22 mouse cellular contexts compared by ENCODE assay signal in genomic region chr5:99737937-99738727, GRCm38 (mm10). TPM values are rescaled to one million over a fixed set of nuclear protein-coding genes. Genes with fewer than 3 reads are reported as not detected.
A peak's percentile ranks its signal among the peaks of the same experiment; 100 is the strongest.
DNase-seq lines count a peak whose midpoint lies in the region; ATAC-seq and TF ChIP-seq lines count a peak whose summit lies in the region.
"Had no signal": no experiment of that assay in that cellular context is flagged by ENCODE, and none has a peak within 500 bp of the region (broad histone marks: within the 10 kb centered on the region; RNA-seq: fewer than 3 reads in every experiment).

No protein-coding gene starts in this region.

- TF ChIP-seq POLR2A in brain, embryonic 14.5 days (IDR thresholded peaks at IDR 0.05; ENCODE audit: borderline replicate concordance, extremely low read depth, insufficient read depth, insufficient read length, poor library complexity, severe bottlenecking), result no peak

- H3K27ac ChIP-seq in midbrain, embryonic 11.5 days (ENCODE audit: low read depth, low read length), result no peak overlapping the region
- H3K27ac ChIP-seq in midbrain, embryonic 10.5 days (replicated peaks), result no peak overlapping the region
- no peak overlapping the region for H3K27ac ChIP-seq in ES-E14 (ENCODE audit: insufficient read depth, low read depth, low read length, poor library complexity, severe bottlenecking)
- H3K27ac ChIP-seq in neural tube, embryonic 13.5 days (replicated peaks), result 0 out of 2 replicates have a peak overlapping the region, but pooled peaks have one; percentile 7
- H3K27ac ChIP-seq: embryonic facial prominence, embryonic 10.5 days; forebrain, embryonic 12.5 days; heart, embryonic 10.5 days; hindbrain, postnatal 0 days; kidney, embryonic 15.5 days; limb, embryonic 12.5 days; liver, embryonic 12.5 days had no signal

- H3K27me3 ChIP-seq in midbrain, embryonic 11.5 days (ENCODE audit: control insufficient read depth, insufficient read depth, low read length), result no peaks in the 10 kb centered on the region
- H3K27me3 ChIP-seq in midbrain, embryonic 10.5 days (ENCODE audit: low read depth, poor library complexity, severe bottlenecking), result peaks cover 49% of the 10 kb centered on the region
- H3K27me3 ChIP-seq in neural tube, embryonic 13.5 days, result no peaks in the 10 kb centered on the region
- H3K27me3 ChIP-seq: liver, embryonic 12.5 days had no signal

- H3K36me3 ChIP-seq in midbrain, embryonic 11.5 days (ENCODE audit: control insufficient read depth, insufficient read depth, low read length), result no peaks in the 10 kb centered on the region
- H3K36me3 ChIP-seq in midbrain, embryonic 10.5 days, result no peaks in the 10 kb centered on the region
- H3K36me3 ChIP-seq in ES-E14 (ENCODE audit: control insufficient read depth, insufficient read depth, low read length, poor library complexity, severe bottlenecking), result no peaks in the 10 kb centered on the region
- no peaks in the 10 kb centered on the region for H3K36me3 ChIP-seq in neural tube, embryonic 13.5 days
- H3K36me3 ChIP-seq: embryonic facial prominence, embryonic 10.5 days; forebrain, embryonic 12.5 days; G1E; heart, embryonic 10.5 days; kidney, embryonic 15.5 days; limb, embryonic 12.5 days; liver, embryonic 12.5 days had no signal

- H3K4me1 ChIP-seq in midbrain, embryonic 11.5 days (ENCODE audit: control insufficient read depth, insufficient read depth, low read length), result peaks cover 13% of the 10 kb centered on the region
- peaks cover 32% of the 10 kb centered on the region for H3K4me1 ChIP-seq in midbrain, embryonic 10.5 days
- peaks cover 0 to 6% of the 10 kb centered on the region in 2 experiments; a peak in 2 of 4 replicates for H3K4me1 ChIP-seq in ES-E14 (ENCODE audit: control insufficient read depth in 2 of 2, insufficient read depth in 2 of 2, low read length in 2 of 2, poor library complexity in 1 of 2)
- peaks cover 47% of the 10 kb centered on the region for H3K4me1 ChIP-seq in neural tube, embryonic 13.5 days (replicated peaks)
- H3K4me1 ChIP-seq: heart, embryonic 10.5 days; kidney, embryonic 15.5 days; liver, embryonic 12.5 days had no signal

- TF ChIP-seq CTCF in brain, embryonic 14.5 days (IDR thresholded peaks at IDR 0.05; ENCODE audit: borderline replicate concordance, extremely low read depth, insufficient read depth, insufficient read length), result no peak

- no peak overlapping the region for H3K9ac ChIP-seq in midbrain, embryonic 11.5 days (ENCODE audit: low read length)
- H3K9ac ChIP-seq in ES-E14 (ENCODE audit: insufficient read depth, low read depth, low read length, poor library complexity, severe bottlenecking), result no peak overlapping the region
- no peak overlapping the region for H3K9ac ChIP-seq in neural tube, embryonic 13.5 days
- H3K9ac ChIP-seq: forebrain, embryonic 12.5 days; kidney, embryonic 15.5 days; limb, embryonic 12.5 days; liver, embryonic 12.5 days had no signal

- no peak overlapping the region for H3K4me3 ChIP-seq in midbrain, embryonic 11.5 days (ENCODE audit: low read depth, low read length)
- no peak overlapping the region for H3K4me3 ChIP-seq in midbrain, embryonic 10.5 days
- H3K4me3 ChIP-seq in ES-E14 (ENCODE audit: insufficient read depth in 1 of 2, low read depth in 1 of 2, low read length in 2 of 2, poor library complexity in 1 of 2, severe bottlenecking in 1 of 2), result no peak overlapping the region
- H3K4me3 ChIP-seq in neural tube, embryonic 13.5 days, result no peak overlapping the region
- H3K4me3 ChIP-seq: embryonic facial prominence, embryonic 10.5 days; forebrain, embryonic 12.5 days; heart, embryonic 10.5 days; kidney, embryonic 15.5 days; limb, embryonic 12.5 days; liver, embryonic 12.5 days had no signal

- intact Hi-C loops in gastrocnemius, postnatal 14 days (cut with DNase I; ENCODE audit: low total_unique reads), result no loop called here

- WGBS in midbrain, embryonic 11.5 days, result 15% methylated on average over 10 of the region's 10 CpGs
- 23% methylated on average over 10 of the region's 10 CpGs for WGBS in midbrain, embryonic 10.5 days
- 15% methylated on average over 10 of the region's 10 CpGs for WGBS in neural tube, embryonic 13.5 days

- no peaks in the 10 kb centered on the region for H3K9me3 ChIP-seq in midbrain, embryonic 11.5 days (ENCODE audit: control insufficient read depth, low read length)
- no peaks in the 10 kb centered on the region for H3K9me3 ChIP-seq in midbrain, embryonic 10.5 days (replicated peaks)
- H3K9me3 ChIP-seq in ES-E14 (ENCODE audit: control insufficient read depth, insufficient read depth, low read depth, low read length), result no peaks in the 10 kb centered on the region
- no peaks in the 10 kb centered on the region for H3K9me3 ChIP-seq in neural tube, embryonic 13.5 days
- H3K9me3 ChIP-seq: embryonic facial prominence, embryonic 10.5 days; forebrain, embryonic 12.5 days; heart, embryonic 10.5 days; kidney, embryonic 15.5 days; limb, embryonic 12.5 days; liver, embryonic 12.5 days had no signal

- in situ Hi-C loops in ES-E14 (cut with MboI; ENCODE audit: low sequenced_read_pairs in 2 of 2, unreplicated experiment in 2 of 2), result no loop called here

- H3K4me2 ChIP-seq in midbrain, embryonic 11.5 days, result no peak overlapping the region
- H3K4me2 ChIP-seq in neural tube, embryonic 13.5 days, result no peak overlapping the region
- H3K4me2 ChIP-seq: forebrain, embryonic 12.5 days; kidney, embryonic 15.5 days; limb, embryonic 12.5 days; liver, embryonic 12.5 days had no signal

- 0 out of 2 replicates have a peak, but pooled peaks have one; percentile 35 for ATAC-seq in midbrain, embryonic 11.5 days (ENCODE audit: low FRiP score)
- ATAC-seq in neural tube, embryonic 13.5 days (ENCODE audit: low read depth), result 0 out of 2 replicates have a peak, but pooled peaks have one; percentile 37
- ATAC-seq: intestine, postnatal 0 days; liver, embryonic 12.5 days had no signal

- no peak for DNase-seq in midbrain, embryonic 11.5 days (ENCODE audit: low spot score, missing footprints)
- DNase-seq in midbrain, embryonic 10.5 days (ENCODE audit: low spot score), result no peak
- peak; percentile 73 for DNase-seq in ES-E14 (ENCODE audit: low read depth, low spot score)
- peak; percentile 49 for DNase-seq in brain, embryonic 14.5 days (ENCODE audit: low read depth)
- no peak for DNase-seq in embryo, embryonic 10.5 days (ENCODE audit: low spot score)
- no peak for DNase-seq in gastrocnemius, postnatal 14 days
- DNase-seq: adrenal gland, postnatal 25 days; cerebellum, adult 18-20 months; gastrocnemius, postnatal 36 days; lung, adult 2 months; right cerebral cortex, postnatal 25 days; thymus, adult 18-20 months had no signal

TF ChIP-seq in ES-E14, 5 proteins besides CTCF, POLR2A, EP300 and RAD21:
- TF ChIP-seq HCFC1 (IDR thresholded peaks at IDR 0.05; ENCODE audit: borderline replicate concordance, insufficient read depth, low read length), result no peak
- TF ChIP-seq MAFK (IDR thresholded peaks at IDR 0.05; ENCODE audit: insufficient read depth, low read depth, low read length), result no peak
- no peak for TF ChIP-seq CHD2 (IDR thresholded peaks at IDR 0.05; ENCODE audit: low read depth, low read length)
- no peak for TF ChIP-seq ZNF384 (IDR thresholded peaks at IDR 0.05; ENCODE audit: low read depth, low read length)
- no peak for TF ChIP-seq ZC3H11A (IDR thresholded peaks at IDR 0.05; ENCODE audit: borderline replicate concordance, low read depth, low read length)

RNA-seq across cellular contexts. Expression of gene Rasgef1b, which starts 9.3 kb away (rescaled TPM):
- polyA plus RNA-seq in midbrain, embryonic 11.5 days (2014; fragmentation: Nextera tagmentation; extraction: Ambion mirVana), result 28.6 and 29.7 TPM in 2 replicates
- polyA plus RNA-seq in midbrain, embryonic 10.5 days (2016; fragmentation: Nextera tagmentation; extraction: Ambion mirVana), result 9.0 and 15.4 TPM in 2 replicates
- 1.8 and 2.8 TPM in 2 replicates for total RNA-seq in ES-E14 (2012; rRNA removed)
- polyA plus RNA-seq in brain, embryonic 14.5 days (2012; rRNA removed), result 37.4 and 42.7 TPM in 2 replicates
- polyA plus RNA-seq in neural tube, embryonic 13.5 days (2015; fragmentation: Nextera tagmentation; extraction: Ambion mirVana), result 66.1 and 71.5 TPM in 2 replicates
- total RNA-seq in gastrocnemius, postnatal 14 days (2021), result 1 to 10 TPM; 1.2 to 1.7 TPM
- polyA plus RNA-seq: G1E had no signal

Comparison
In these comparisons a context has a peak if more than half of its experiments do, and no peak if none do; other contexts are left out.
1. DNase-seq: peak in ES-E14 (single experiment) and brain, embryonic 14.5 days (single experiment); none in midbrain, embryonic 11.5 days (single experiment), midbrain, embryonic 10.5 days (single experiment), embryo, embryonic 10.5 days (single experiment) and gastrocnemius, postnatal 14 days (single experiment).